Mouse (Mus musculus) cerebellum, adult 2 months (tissue): ENCODE data around the gene Slc2a4.

Experiments
- CTCF ChIP-seq: fragments of 200-500 bp; IDR thresholded peaks from 2 replicates; pipeline ENCODE4 v1.5.1; 2011; ENCODE audit warnings: low read depth, mild to moderate bottlenecking, control low read depth, low read length, moderate library complexity, borderline replicate concordance; ENCODE audit not compliant: insufficient read depth
- POLR2A ChIP-seq: fragments of 200-500 bp; IDR thresholded peaks from 2 replicates; pipeline ENCODE4 v1.6.1; 2011; ENCODE audit warnings: low read length, control low read depth, borderline replicate concordance; ENCODE audit not compliant: insufficient read depth

DNA sequence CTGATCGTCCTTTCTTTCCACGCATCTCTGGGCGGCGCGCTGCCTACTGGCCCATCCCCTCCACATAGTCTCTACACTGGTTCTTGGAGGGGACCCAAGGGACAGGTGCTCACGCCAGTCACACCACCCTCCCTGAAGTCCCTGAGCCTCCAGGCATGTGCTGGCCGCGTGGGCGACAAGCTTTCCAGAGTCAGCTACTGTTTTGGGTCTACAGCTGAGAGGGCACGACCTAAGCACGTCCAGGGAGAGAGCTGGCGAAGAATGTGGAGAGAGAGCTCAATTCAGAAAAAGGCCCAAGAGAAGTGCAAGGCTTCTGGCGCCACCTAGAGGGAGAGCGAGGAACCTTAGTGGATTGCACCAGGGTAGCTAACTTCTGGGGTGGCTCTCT is 769 bp upstream of the Slc2a4 start:
- TF ChIP-seq CTCF (peak; percentile 93), POLR2A (no peak)
